Mouse (Mus musculus) limb, embryonic 15.5 days (tissue): ENCODE results near the gene Mast3. TPM values are rescaled to one million over a fixed set of nuclear protein-coding genes. Genes with fewer than 3 reads are reported as not detected.
A peak's percentile ranks its signal among the peaks of the same experiment; 100 is the strongest.

Experiments used
- ATAC-seq: fragments of 200-750 bp; cut with Nextera tagmentation; 2 replicates; pipeline ENCODE4 v1.8.0; 2017; ENCODE audit warnings: low read depth, moderate TSS enrichment; ENCODE audit not compliant: insufficient number of reproducible peaks, low FRiP score, low TSS enrichment
- H3K27ac ChIP-seq: fragments of 300-500 bp; sonication (generic); 2 replicates; pipeline ENCODE4 v1.5.1; 2015; ENCODE audit warnings: moderate library complexity, mild to moderate bottlenecking, inconsistent platforms
- H3K27me3 ChIP-seq: fragments of 300-500 bp; sonication (generic); 2 replicates; pipeline ENCODE4 v1.6.1; 2015; ENCODE audit warnings: inconsistent platforms
- H3K36me3 ChIP-seq: fragments of 300-500 bp; sonication (generic); 2 replicates; pipeline ENCODE4 v1.6.1; 2015; ENCODE audit warnings: inconsistent platforms
- H3K4me1 ChIP-seq: fragments of 300-500 bp; sonication (generic); 2 replicates; pipeline ENCODE4 v1.6.1; 2015; ENCODE audit warnings: inconsistent platforms
- H3K4me2 ChIP-seq: fragments of 300-500 bp; sonication (generic); 2 replicates; pipeline ENCODE4 v1.6.1; 2015; ENCODE audit warnings: mild to moderate bottlenecking, inconsistent platforms
- H3K4me3 ChIP-seq: fragments of 300-500 bp; sonication (generic); 2 replicates; pipeline ENCODE4 v1.5.1; 2015; ENCODE audit warnings: mild to moderate bottlenecking, inconsistent platforms
- H3K9ac ChIP-seq: fragments of 300-500 bp; sonication (generic); 2 replicates; pipeline ENCODE4 v1.6.1; 2015; ENCODE audit warnings: inconsistent platforms
- H3K9me3 ChIP-seq: fragments of 300-500 bp; sonication (generic); 2 replicates; pipeline ENCODE4 v1.6.1; 2016; ENCODE audit warnings: inconsistent platforms
- WGBS: fragments of 180-500 bp; shearing (Covaris S2); methylation state at CpG from one replicate; pipeline ENCODE4 v1.1.7; 2015; 5-methylcytosine and 5-hydroxymethylcytosine counted together
- polyA plus RNA-seq: library from polyadenylated mRNA; unstranded; fragments of >200 nt; fragmentation: Nextera tagmentation; extraction: Ambion mirVana; gene quantifications from 2 replicates; pipeline ENCODE4 v1.2.1, GENCODE M21; 2015

Gene Mast3
- polyA plus RNA-seq, 1 experiment from 2014 or later: 13.8 TPM

DNA sequence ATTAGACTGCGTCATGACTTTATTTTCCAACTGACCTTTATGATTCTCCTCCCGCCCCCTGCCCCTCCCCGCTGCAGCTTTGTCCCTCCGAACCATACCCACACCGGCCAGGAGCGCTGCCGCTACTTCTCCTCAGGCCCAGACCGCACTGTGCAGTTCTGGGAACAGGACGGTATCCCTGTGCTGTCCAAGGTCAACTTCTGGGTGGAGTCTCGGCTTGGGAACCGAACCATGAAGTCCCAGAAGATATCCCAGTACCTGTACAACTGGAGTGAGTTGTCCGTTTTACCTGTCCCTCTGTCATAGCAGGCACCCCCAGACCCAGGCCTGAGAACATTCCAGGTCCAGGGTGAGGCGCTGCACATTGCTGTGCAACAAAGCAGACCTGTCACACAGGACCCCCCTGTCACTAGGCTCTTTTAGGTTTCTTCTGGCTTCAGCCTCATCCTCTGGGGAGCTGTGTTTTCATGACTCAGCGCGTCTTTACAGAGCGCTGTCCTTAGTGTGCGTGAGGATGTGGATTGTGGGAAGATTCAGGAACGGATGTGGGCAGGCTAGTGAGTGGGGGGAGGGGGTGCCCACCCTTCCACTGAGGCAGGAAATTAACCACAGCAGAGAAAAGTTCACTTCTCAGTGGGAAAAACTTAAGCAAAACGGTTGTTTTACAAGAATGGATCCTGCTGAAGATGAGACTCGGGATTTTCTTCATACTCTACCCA lies 6.3 kb upstream of the Mast3 start:
- no peak overlapping the region for H3K4me2 ChIP-seq
- peaks cover 19% of the 10 kb centered on the region for H3K27me3 ChIP-seq
- 69% methylated on average over 20 of the region's 20 CpGs for WGBS
- H3K27ac ChIP-seq: no peak overlapping the region
- no peak overlapping the region for H3K9ac ChIP-seq
- no peaks in the 10 kb centered on the region for H3K4me1 ChIP-seq
- no peaks in the 10 kb centered on the region for H3K36me3 ChIP-seq
- no peaks in the 10 kb centered on the region for H3K9me3 ChIP-seq
- ATAC-seq: no peak
- H3K4me3 ChIP-seq: no peak overlapping the region

DNA sequence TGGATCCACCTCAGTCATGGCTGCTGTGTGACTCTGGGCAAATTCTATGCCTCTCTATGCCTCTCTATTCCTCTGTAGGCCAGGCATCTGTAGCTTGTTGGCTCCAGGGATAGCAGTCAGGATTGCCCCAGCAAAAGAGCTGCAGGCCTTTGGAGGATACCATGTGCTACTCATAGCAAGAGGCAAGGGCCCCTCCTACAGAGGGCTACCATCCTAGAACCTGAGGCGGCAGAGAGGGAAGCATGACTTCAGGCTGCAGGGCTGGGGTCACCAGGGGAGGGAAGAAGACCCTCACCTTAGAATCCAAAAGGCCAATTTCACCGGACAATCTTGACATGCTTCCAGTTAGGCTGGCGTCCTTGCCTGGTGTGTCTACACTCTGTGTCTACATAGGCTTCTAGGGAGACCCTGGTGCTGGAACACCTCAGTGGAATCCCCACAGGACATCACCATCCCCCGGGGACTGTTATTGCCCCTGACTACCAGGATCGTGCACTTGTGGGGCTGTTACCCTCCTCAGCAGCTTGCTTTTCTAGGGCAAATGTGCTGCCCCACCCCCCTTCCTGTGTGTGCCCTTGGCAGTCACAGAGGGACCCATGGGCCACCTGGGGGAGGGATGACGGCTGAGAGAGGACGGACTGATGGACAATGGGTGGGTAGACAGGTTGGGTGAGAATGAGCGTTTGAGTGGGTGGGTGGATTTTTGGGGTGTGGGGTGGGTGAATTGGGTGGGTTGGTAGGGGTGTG lies 4.3 kb upstream of the Mast3 start:
- Histone ChIP-seq H3K4me3 (no peak overlapping the region), H3K9ac (no peak overlapping the region), H3K27ac (no peak overlapping the region), H3K36me3 (no peaks in the 10 kb centered on the region), H3K9me3 (no peaks in the 10 kb centered on the region), H3K4me2 (no peak overlapping the region), H3K4me1 (peaks cover 7% of the 10 kb centered on the region), H3K27me3 (peaks cover 26% of the 10 kb centered on the region)
- ATAC-seq: no peak
- WGBS: 74% methylated on average over 8 of the region's 8 CpGs

DNA sequence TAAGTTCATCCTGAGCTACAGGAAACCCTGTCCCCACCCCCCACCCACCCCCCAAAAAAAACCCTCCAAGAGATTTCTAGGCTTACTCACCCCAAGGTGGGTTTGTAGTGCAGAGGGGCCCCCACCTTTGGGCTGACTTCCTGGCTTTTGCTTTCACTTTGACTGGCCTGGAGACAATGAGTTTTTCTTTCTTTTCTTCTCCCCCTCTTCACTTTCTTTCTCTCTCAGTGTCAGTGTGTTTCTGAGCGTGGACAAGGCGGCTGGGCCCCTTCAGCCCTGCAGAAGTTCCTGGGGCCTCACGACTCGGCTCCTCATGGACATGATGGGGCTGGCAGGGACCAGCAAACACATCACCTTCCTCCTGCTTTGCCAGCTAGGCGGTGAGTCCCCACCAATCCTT lies 3.4 kb upstream of the Mast3 start, which contains the start of gene Il12rb1:
Gene Il12rb1 (plus strand): TSS at position 211 of the 400 bp plus-strand sequence.
- no peaks in the 10 kb centered on the region for H3K9me3 ChIP-seq
- H3K27ac ChIP-seq: no peak within 1 kb of the TSS
- H3K27me3 ChIP-seq: peaks cover 28% of the 10 kb centered on the region
- H3K4me3 ChIP-seq: no peak within 1 kb of the TSS
- H3K9ac ChIP-seq: no peak within 1 kb of the TSS
- no peak within 1 kb of the TSS for H3K4me2 ChIP-seq
- H3K36me3 ChIP-seq: no peaks in the 10 kb centered on the region
- H3K4me1 ChIP-seq: peaks cover 15% of the 10 kb centered on the region
- WGBS: 68% methylated on average over 5 of the region's 5 CpGs
- ATAC-seq: no peak

DNA sequence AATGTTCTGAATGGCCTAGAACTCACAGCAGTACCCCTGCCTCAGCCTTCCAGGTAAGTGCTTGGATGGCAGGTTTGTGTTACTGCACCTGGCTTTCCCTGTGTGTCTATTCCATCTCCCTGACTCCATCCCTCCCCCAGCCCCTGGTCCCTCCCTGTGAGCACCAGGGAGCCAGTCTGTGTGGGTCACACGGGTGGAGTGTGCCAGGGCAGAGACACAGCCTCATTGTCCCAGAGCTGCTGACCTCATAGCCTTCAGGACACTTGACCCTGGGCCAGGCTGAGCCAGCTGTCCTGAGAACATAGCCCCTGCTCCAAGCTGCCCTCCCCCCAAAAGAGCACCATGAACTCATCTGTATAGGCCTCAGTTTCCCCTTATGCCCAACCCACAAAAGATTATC lies 2.5 kb upstream of the Mast3 start:
- Histone ChIP-seq H3K4me2 (no peak overlapping the region), H3K27me3 (peaks cover 30% of the 10 kb centered on the region)

DNA sequence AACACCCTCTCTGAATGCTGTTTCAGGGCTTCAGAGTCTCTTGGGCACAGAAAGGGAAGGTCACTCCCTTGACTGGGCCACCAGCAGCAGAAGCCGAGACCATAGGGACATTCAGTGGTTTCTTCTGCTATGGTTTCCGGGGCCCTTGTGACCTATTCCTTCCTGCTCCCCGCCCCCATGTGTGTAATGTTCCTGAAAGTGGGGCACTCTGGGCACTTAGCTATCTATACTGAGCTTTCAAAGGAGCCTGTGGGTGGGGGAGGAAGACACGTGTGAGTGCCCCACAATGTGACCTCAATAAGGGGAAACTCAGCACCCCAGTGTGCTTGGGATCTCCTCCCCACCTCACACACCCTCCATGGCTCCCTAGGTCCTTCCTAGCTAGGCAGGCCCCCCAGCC lies 1.7 kb upstream of the Mast3 start:
- Histone ChIP-seq H3K27me3 (peaks cover 34% of the 10 kb centered on the region), H3K4me3 (no peak overlapping the region), H3K27ac (no peak overlapping the region), H3K9me3 (no peaks in the 10 kb centered on the region), H3K9ac (no peak overlapping the region), H3K4me2 (no peak overlapping the region), H3K4me1 (peaks cover 15% of the 10 kb centered on the region), H3K36me3 (no peaks in the 10 kb centered on the region)
- 67% methylated on average over 4 of the region's 4 CpGs for WGBS
- no peak for ATAC-seq

More for the DNA sequence above, 2.5 kb upstream of the Mast3 start:
- no peaks in the 10 kb centered on the region for H3K36me3 ChIP-seq
- ATAC-seq: no peak
- WGBS: 31% methylated on average over 1 of the region's 1 CpGs
- H3K4me1 ChIP-seq: peaks cover 15% of the 10 kb centered on the region
- H3K27ac ChIP-seq: no peak overlapping the region
- no peak overlapping the region for H3K9ac ChIP-seq
- no peak overlapping the region for H3K4me3 ChIP-seq
- H3K9me3 ChIP-seq: no peaks in the 10 kb centered on the region

DNA sequence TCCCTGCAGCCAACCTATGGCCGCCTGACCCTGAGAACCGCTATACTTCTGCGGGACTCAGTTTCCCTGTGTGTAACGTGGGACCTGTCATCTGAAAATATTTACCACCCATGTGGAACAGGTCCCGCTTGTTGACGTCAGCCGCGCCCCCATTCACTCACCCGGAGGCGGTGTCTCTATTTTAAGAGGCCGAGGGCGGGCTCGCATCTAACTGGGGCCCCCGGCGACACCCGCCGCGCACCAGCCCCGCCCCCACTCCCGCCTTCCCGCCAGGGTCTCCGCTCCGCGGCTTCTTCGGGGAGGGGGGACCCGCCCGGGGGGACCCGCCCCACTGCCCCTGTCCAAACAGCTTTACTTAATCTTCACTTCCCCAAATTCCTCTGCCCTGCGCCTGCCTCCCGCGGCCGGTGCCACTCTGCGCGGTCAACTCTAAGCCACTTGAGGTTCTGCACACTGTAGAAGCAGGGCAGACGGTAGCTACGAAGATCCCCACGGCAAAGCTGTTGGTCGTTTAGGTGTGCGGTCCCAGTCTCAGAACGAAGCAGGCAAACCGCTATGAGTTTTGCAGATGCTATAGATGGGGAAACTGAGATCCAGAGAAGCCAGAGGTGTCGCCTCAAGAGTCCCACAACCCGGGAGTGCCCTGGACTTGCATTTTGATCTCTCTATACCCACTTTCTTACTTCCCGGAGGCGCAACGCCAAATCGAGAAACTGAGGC lies 933 bp downstream of the Mast3 start:
- Histone ChIP-seq H3K4me1 (peaks cover 15% of the 10 kb centered on the region), H3K27ac (no peak overlapping the region), H3K4me3 (peak overlapping the region; percentile 48), H3K27me3 (peaks cover 58% of the 10 kb centered on the region), H3K4me2 (peak overlapping the region; percentile 72), H3K9me3 (no peaks in the 10 kb centered on the region), H3K9ac (peak overlapping the region; percentile 33; the same call in 1 of the 2 replicates), H3K36me3 (no peaks in the 10 kb centered on the region)
- 2% methylated on average over 47 of the region's 47 CpGs for WGBS
- ATAC-seq: no peak

DNA sequence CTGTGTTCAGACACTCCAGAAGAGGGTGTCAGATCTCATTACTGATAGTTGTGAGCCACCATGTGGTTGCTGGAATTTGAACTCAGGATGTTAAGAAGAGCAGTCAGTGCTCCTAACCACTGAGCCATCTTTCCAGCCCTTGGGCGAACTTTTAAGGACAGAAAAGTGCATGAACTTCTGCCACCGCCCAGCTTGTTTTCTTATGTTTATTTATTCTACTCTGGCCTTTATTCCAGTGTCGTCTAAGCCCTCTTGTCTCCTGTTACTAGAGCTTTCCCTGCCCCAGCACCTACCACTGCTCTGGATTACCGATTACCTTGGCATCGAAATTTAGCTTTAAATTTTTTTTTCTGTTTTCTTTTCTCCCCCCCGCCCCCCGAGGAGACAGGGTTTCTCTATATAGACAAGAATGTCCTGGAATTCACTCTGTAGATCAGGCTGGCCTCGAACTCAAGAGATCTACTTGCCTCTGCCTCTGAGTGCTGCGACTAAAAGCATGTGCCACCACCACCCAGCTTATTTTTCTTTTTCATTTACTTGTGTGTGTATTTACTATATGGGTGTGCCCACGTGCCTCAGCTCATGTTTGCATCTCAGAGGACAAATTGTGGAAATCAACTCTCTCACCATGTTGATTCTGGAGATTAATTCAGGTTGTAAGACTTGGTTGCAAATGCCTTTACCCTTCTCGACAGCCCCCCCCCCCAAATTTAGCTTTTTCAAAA lies 1.9 kb downstream of the Mast3 start:
- WGBS: 70% methylated on average over 11 of the region's 11 CpGs
- Histone ChIP-seq H3K4me1 (peaks cover 21% of the 10 kb centered on the region), H3K9me3 (no peaks in the 10 kb centered on the region), H3K27ac (no peak overlapping the region), H3K36me3 (no peaks in the 10 kb centered on the region), H3K4me2 (no peak overlapping the region), H3K27me3 (peaks cover 68% of the 10 kb centered on the region), H3K4me3 (no peak overlapping the region), H3K9ac (no peak overlapping the region)
- no peak for ATAC-seq

DNA sequence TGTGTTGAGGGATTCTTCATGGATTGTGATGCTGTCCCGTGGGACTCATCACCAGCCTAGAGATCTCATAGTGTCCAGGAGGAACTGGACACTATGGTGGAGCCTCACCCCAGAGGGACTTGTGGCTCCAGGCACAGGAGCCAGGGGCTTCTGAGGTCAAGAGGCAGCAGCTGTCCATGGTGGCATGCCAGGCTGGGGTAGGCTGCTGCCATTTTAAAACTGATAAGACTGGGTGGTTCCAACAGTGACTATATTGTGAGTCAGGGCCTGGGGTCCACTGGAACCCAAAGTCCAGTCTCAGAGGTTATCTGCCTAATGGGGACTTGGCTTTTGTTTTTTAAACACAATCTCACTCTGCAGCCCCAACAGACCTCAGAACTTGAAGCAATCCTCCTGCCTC lies 3.0 kb downstream of the Mast3 start:
- no peak overlapping the region for H3K9ac ChIP-seq
- peaks cover 27% of the 10 kb centered on the region for H3K4me1 ChIP-seq
- 73% methylated on average over 1 of the region's 1 CpGs for whole genome bisulfite sequencing
- H3K36me3 ChIP-seq: no peaks in the 10 kb centered on the region
- H3K27ac ChIP-seq: no peak overlapping the region
- H3K4me2 ChIP-seq: no peak overlapping the region
- H3K9me3 ChIP-seq: no peaks in the 10 kb centered on the region
- H3K4me3 ChIP-seq: no peak overlapping the region
- peaks cover 72% of the 10 kb centered on the region for H3K27me3 ChIP-seq
- no peak for ATAC-seq

DNA sequence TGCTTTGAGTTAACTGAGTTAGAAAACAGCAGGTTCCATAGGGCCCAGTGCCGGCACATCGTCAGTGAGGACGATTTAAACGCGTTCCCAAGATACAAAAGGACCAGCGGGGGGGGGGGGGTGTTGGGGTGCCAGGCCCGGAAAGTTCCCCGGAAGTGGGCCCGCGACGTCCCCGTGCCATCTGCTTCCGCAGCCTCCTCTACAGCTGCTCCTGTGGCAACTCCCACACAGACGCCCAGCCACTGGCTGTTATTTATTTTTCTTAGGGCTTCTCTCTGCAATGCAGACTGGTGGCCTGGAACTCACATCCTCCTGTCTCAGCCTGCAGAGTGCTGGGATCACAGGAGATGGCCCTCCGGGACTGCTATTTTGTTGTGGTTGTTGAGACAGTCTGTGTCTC lies 3.7 kb downstream of the Mast3 start:
- ATAC-seq: no peak
- Histone ChIP-seq H3K27me3 (peaks cover 72% of the 10 kb centered on the region), H3K4me2 (no peak overlapping the region), H3K4me1 (peaks cover 32% of the 10 kb centered on the region), H3K4me3 (no peak overlapping the region), H3K9ac (no peak overlapping the region), H3K36me3 (no peaks in the 10 kb centered on the region), H3K9me3 (no peaks in the 10 kb centered on the region), H3K27ac (no peak overlapping the region)
- WGBS: 28% methylated on average over 15 of the region's 15 CpGs

DNA sequence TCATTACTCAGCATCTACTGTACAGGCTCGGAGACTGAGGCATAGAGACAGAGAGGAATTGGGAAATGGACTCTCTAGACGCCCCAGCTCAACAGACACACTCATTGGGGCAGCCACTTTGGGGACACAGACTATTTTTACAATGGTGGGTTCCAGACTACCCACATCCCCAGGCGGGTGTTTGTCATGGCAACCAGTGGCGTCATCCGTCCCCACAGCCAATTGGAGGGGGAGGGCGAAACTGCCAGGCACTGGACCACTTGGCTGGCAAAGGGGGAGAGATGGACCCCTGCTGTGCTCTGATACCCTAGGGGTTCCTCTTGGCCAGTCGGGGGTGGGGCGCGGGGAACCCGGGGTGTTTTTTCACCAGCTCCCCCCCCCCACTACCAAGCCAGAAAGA lies 4.2 kb downstream of the Mast3 start:
- Histone ChIP-seq H3K27me3 (peaks cover 67% of the 10 kb centered on the region), H3K27ac (no peak overlapping the region), H3K9ac (no peak overlapping the region), H3K4me3 (no peak overlapping the region), H3K4me2 (no peak overlapping the region), H3K4me1 (peaks cover 32% of the 10 kb centered on the region), H3K36me3 (no peaks in the 10 kb centered on the region), H3K9me3 (no peaks in the 10 kb centered on the region)
- ATAC-seq: no peak
- WGBS: 50% methylated on average over 10 of the region's 10 CpGs

DNA sequence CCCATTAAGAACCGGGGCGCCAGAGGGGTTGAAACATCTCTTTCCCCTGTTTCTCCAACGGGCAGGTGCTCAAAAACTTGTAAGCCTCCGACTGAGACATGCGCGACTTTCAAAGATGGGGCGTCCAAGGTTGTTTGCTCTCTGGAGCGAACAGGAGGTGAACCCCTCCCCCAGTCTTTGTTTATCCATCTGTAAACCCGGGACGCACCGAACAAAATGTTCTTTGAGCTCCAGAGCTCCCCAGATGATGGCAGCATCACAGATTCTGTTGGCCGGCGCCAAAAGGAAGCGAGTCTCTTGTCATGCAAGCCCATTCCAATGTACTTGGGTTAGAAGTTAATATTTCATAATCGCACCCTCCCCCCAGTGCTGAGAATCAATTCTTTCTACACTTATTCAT lies 6.6 kb downstream of the Mast3 start:
- Histone ChIP-seq H3K4me3 (peak overlapping the region; percentile 56), H3K27ac (no peak overlapping the region), H3K27me3 (peaks cover 48% of the 10 kb centered on the region), H3K9me3 (no peaks in the 10 kb centered on the region), H3K9ac (no peak overlapping the region), H3K4me2 (peak overlapping the region; percentile 93), H3K36me3 (no peaks in the 10 kb centered on the region), H3K4me1 (peaks cover 18% of the 10 kb centered on the region)
- no peak for ATAC-seq
- WGBS: 14% methylated on average over 15 of the region's 15 CpGs
